Mouse (Mus musculus): ENCODE results near the gene Olfr222. TPM values are rescaled to one million over a fixed set of nuclear protein-coding genes. Genes with fewer than 3 reads are reported as not detected.

Olfr222 gene
- polyA plus RNA-seq, 1 experiment, result not detected

GRCm38 (mm10) chr11:59531562-59531961, 44.5 kb downstream of the Olfr222 start:
- WGBS, result 85% methylated on average over 5 of the region's 5 CpGs
- no peak for DNase-seq (ENCODE audit: low read depth in 1 of 2, low spot score in 2 of 2)
- no peaks in the 10 kb centered on the region for H3K27me3 ChIP-seq (ENCODE audit: control insufficient read depth, insufficient read depth, low read length)
- no peaks in the 10 kb centered on the region for H3K4me1 ChIP-seq (ENCODE audit: control insufficient read depth, insufficient read depth, insufficient read length)
- no peak overlapping the region for H3K4me3 ChIP-seq (ENCODE audit: extremely low read depth, insufficient read depth, insufficient read length)
- no peak overlapping the region for H3K27ac ChIP-seq (ENCODE audit: insufficient read depth, low read length)
- no peak for TF ChIP-seq POLR2A (IDR thresholded peaks at IDR 0.05; ENCODE audit: low read depth, low read length)
- no peak for TF ChIP-seq CTCF (IDR thresholded peaks at IDR 0.05; ENCODE audit: extremely low read depth, insufficient read depth, insufficient read length, insufficient replicate concordance)
- no peaks in the 10 kb centered on the region for H3K36me3 ChIP-seq (ENCODE audit: control insufficient read depth, insufficient read depth, low read length)

GRCm38 (mm10) chr11:59530870-59531535, 45.0 kb downstream of the Olfr222 start:
- WGBS, result 45% methylated on average over 6 of the region's 6 CpGs
- no peak for TF ChIP-seq CTCF (IDR thresholded peaks at IDR 0.05; ENCODE audit: extremely low read depth, insufficient read depth, insufficient read length, insufficient replicate concordance)
- TF ChIP-seq POLR2A (IDR thresholded peaks at IDR 0.05; ENCODE audit: low read depth, low read length), result no peak
- H3K36me3 ChIP-seq (ENCODE audit: control insufficient read depth, insufficient read depth, low read length), result no peaks in the 10 kb centered on the region
- no peaks in the 10 kb centered on the region for H3K27me3 ChIP-seq (ENCODE audit: control insufficient read depth, insufficient read depth, low read length)
- no peak for DNase-seq (ENCODE audit: low read depth in 1 of 2, low spot score in 2 of 2)
- no peaks in the 10 kb centered on the region for H3K4me1 ChIP-seq (ENCODE audit: control insufficient read depth, insufficient read depth, insufficient read length)
- H3K27ac ChIP-seq (ENCODE audit: insufficient read depth, low read length), result no peak overlapping the region
- no peak overlapping the region for H3K4me3 ChIP-seq (ENCODE audit: extremely low read depth, insufficient read depth, insufficient read length)

GRCm38 (mm10) chr11:59530221-59530620, 45.8 kb downstream of the Olfr222 start:
- DNase-seq (ENCODE audit: low read depth in 1 of 2, low spot score in 2 of 2), result no peak
- WGBS, result 93% methylated on average over 5 of the region's 5 CpGs

GRCm38 (mm10) chr11:59526472-59527080, 49.5 kb downstream of the Olfr222 start, which contains the start of gene Zkscan17:
Gene Zkscan17 (minus strand): TSS chr11:59526751.
- 61% methylated on average over 8 of the region's 8 CpGs for WGBS
- Histone ChIP-seq H3K4me3 (ENCODE audit: extremely low read depth, insufficient read depth, insufficient read length) (no peak within 1 kb of the TSS), H3K36me3 (ENCODE audit: control insufficient read depth, insufficient read depth, low read length) (no peaks in the 10 kb centered on the region), H3K27me3 (ENCODE audit: control insufficient read depth, insufficient read depth, low read length) (no peaks in the 10 kb centered on the region), H3K27ac (ENCODE audit: insufficient read depth, low read length) (no peak within 1 kb of the TSS), H3K4me1 (ENCODE audit: control insufficient read depth, insufficient read depth, insufficient read length) (no peaks in the 10 kb centered on the region)
- TF ChIP-seq POLR2A (IDR thresholded peaks at IDR 0.05; ENCODE audit: low read depth, low read length) (no peak), CTCF (IDR thresholded peaks at IDR 0.05; ENCODE audit: extremely low read depth, insufficient read depth, insufficient read length, insufficient replicate concordance) (no peak)
- DNase-seq (ENCODE audit: low read depth in 1 of 2, low spot score in 2 of 2), result no peak

More at GRCm38 (mm10) chr11:59530221-59530620, 45.8 kb downstream of the Olfr222 start:
- Histone ChIP-seq H3K4me3 (ENCODE audit: extremely low read depth, insufficient read depth, insufficient read length) (no peak overlapping the region), H3K27ac (ENCODE audit: insufficient read depth, low read length) (no peak overlapping the region), H3K36me3 (ENCODE audit: control insufficient read depth, insufficient read depth, low read length) (no peaks in the 10 kb centered on the region), H3K4me1 (ENCODE audit: control insufficient read depth, insufficient read depth, insufficient read length) (no peaks in the 10 kb centered on the region), H3K27me3 (ENCODE audit: control insufficient read depth, insufficient read depth, low read length) (no peaks in the 10 kb centered on the region)
- TF ChIP-seq CTCF (IDR thresholded peaks at IDR 0.05; ENCODE audit: extremely low read depth, insufficient read depth, insufficient read length, insufficient replicate concordance), result no peak
- TF ChIP-seq POLR2A (IDR thresholded peaks at IDR 0.05; ENCODE audit: low read depth, low read length), result no peak

GRCm38 (mm10) chr11:59525237-59525636, 50.8 kb downstream of the Olfr222 start:
- H3K4me1 ChIP-seq (ENCODE audit: control insufficient read depth, insufficient read depth, insufficient read length), result no peaks in the 10 kb centered on the region
- no peak overlapping the region for H3K4me3 ChIP-seq (ENCODE audit: extremely low read depth, insufficient read depth, insufficient read length)
- peak; percentile 63; the same call in 1 of the 2 replicates for TF ChIP-seq CTCF (IDR thresholded peaks at IDR 0.05; ENCODE audit: extremely low read depth, insufficient read depth, insufficient read length, insufficient replicate concordance)
- no peak for TF ChIP-seq POLR2A (IDR thresholded peaks at IDR 0.05; ENCODE audit: low read depth, low read length)
- DNase-seq (ENCODE audit: low read depth in 1 of 2, low spot score in 2 of 2), result peak; percentile 65 to 66
- no peaks in the 10 kb centered on the region for H3K27me3 ChIP-seq (ENCODE audit: control insufficient read depth, insufficient read depth, low read length)
- no peaks in the 10 kb centered on the region for H3K36me3 ChIP-seq (ENCODE audit: control insufficient read depth, insufficient read depth, low read length)
- WGBS, result 2% methylated on average over 10 of the region's 10 CpGs
- no peak overlapping the region for H3K27ac ChIP-seq (ENCODE audit: insufficient read depth, low read length)

DNA sequence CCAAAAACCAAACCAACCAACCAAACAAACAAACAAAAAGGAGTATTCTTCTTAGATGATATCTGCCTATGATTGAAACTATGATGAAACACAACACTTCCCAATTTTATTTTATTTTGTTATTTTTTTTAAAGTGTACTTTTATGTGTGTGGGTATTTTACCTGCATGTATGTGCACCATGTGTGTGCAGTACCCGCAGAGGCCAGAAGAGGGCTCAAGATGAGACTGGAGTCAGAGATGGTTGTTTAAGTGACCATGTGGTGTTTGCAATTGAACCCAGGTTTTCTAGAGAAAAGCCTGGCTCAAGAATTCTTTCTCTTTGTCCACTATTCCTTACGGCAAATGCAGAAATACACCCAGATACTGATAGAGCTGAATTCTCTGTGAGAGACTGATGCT, 51.9 kb downstream of the Olfr222 start:
- no peak for TF ChIP-seq CTCF (IDR thresholded peaks at IDR 0.05; ENCODE audit: extremely low read depth, insufficient read depth, insufficient read length, insufficient replicate concordance)
- TF ChIP-seq POLR2A (IDR thresholded peaks at IDR 0.05; ENCODE audit: low read depth, low read length), result no peak
- H3K27me3 ChIP-seq (ENCODE audit: control insufficient read depth, insufficient read depth, low read length), result no peaks in the 10 kb centered on the region
- no peaks in the 10 kb centered on the region for H3K4me1 ChIP-seq (ENCODE audit: control insufficient read depth, insufficient read depth, insufficient read length)
- H3K27ac ChIP-seq (ENCODE audit: insufficient read depth, low read length), result no peak overlapping the region
- no peak overlapping the region for H3K4me3 ChIP-seq (ENCODE audit: extremely low read depth, insufficient read depth, insufficient read length)
- no peaks in the 10 kb centered on the region for H3K36me3 ChIP-seq (ENCODE audit: control insufficient read depth, insufficient read depth, low read length)
- DNase-seq (ENCODE audit: low read depth in 1 of 2, low spot score in 2 of 2), result no peak
- WGBS, result 97% methylated on average over 2 of the region's 2 CpGs

Other genes with a start within 250 kb of the Olfr222 start
- not detected in 2 replicates for gene Prss38, start 200.6 kb downstream of the Olfr222 start, polyA plus RNA-seq (2012; rRNA removed)
- gene Jmjd4, start 126.2 kb downstream of the Olfr222 start, polyA plus RNA-seq (2012; rRNA removed), result 4.6 and 4.7 TPM in 2 replicates
- gene Snap47, start 125.0 kb downstream of the Olfr222 start, polyA plus RNA-seq (2012; rRNA removed), result 10.8 and 12.2 TPM in 2 replicates
- 0.09 and 0.25 TPM in 2 replicates for gene Zfp867, start 103.8 kb downstream of the Olfr222 start, polyA plus RNA-seq (2012; rRNA removed)
- 8.8 TPM in 2 replicates for gene Zkscan17, start 49.5 kb downstream of the Olfr222 start, polyA plus RNA-seq (2012; rRNA removed)
- gene Nlrp3, start 34.7 kb downstream of the Olfr222 start, polyA plus RNA-seq (2012; rRNA removed), result 1.9 and 2.9 TPM in 2 replicates
- gene Olfr223, start 17.1 kb upstream of the Olfr222 start, polyA plus RNA-seq (2012; rRNA removed), result not detected in 2 replicates
- 41.7 and 55.4 TPM in 2 replicates for gene Mprip, start 85.1 kb upstream of the Olfr222 start, polyA plus RNA-seq (2012; rRNA removed)
- 0.69 and 0.96 TPM in 2 replicates for gene Pld6, start 211.4 kb upstream of the Olfr222 start, polyA plus RNA-seq (2012; rRNA removed)
- 43.1 and 48.4 TPM in 2 replicates for gene Flcn, start 233.8 kb upstream of the Olfr222 start, polyA plus RNA-seq (2012; rRNA removed)